Mouse (Mus musculus): Measurements from ENCODE around the gene Dnmt1. TPM values are rescaled to one million over a fixed set of nuclear protein-coding genes. Genes with fewer than 3 reads are reported as not detected.

The Dnmt1 gene
- total RNA-seq, 2 experiments from 2014 or later: 39.9 to 43.6 TPM

DNA sequence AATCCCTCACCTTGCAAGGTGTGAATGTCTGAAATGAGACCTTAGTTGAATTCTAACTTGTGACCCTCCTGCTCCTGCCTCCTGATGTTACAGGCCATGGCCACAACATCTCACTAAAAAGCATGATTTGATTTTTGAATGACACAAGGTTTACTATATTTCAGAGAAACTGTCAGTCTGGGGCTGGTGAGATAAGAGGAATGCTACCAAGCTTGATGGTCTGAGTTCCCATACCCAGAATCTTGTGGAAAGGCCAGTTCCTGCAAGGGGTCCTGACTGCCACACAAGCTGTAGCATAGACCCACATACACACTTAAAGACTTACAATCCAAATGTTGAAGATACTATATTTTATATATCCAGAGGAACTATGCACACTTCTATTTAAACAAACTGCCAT lies 9.3 kb downstream of the Dnmt1 start:
- intact Hi-C loops (cut with DNase I): no loop called here
- no peak for DNase-seq (ENCODE audit: low spot score in 2 of 2)

DNA sequence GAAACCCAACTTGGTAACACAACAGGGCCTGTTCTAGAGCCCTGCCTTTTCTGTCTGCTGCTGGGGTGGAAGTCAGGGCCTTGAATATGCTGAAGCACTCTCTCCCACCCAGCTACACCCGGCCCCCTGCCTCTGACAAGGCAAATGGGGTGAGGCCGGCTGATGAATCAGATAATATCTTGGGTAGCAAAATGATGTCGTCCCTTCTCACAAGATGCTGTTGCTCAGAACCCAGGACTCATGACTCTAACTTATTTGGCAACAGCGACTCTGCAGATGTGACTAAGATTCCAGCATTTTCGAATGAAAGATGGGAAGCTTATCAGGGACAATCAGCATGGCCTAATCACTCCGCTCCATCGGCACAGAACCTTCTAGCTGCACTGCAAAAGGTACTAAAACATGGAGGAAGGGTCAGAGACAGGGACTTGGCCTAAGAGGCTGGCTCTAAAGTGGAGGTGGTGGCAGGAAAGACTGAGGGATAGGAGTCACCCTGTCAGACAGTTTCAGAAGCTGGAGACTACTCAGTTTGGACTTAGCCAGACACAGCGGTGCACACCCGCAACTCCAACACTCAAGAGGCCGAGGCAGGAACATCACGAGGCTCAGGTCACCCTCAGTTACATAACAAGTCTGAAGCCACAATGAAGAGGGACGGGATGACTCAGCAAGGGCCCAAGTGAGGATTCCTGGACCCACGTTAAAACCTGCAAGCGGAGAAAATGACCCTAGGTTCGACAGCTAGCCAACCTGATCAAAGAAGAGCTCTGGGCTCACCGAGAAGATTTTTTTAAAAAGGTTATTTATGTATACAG lies 13.4 kb downstream of the Dnmt1 start:
- intact Hi-C loops (cut with DNase I): no loop called here
- DNase-seq (ENCODE audit: low spot score in 2 of 2): no peak

DNA sequence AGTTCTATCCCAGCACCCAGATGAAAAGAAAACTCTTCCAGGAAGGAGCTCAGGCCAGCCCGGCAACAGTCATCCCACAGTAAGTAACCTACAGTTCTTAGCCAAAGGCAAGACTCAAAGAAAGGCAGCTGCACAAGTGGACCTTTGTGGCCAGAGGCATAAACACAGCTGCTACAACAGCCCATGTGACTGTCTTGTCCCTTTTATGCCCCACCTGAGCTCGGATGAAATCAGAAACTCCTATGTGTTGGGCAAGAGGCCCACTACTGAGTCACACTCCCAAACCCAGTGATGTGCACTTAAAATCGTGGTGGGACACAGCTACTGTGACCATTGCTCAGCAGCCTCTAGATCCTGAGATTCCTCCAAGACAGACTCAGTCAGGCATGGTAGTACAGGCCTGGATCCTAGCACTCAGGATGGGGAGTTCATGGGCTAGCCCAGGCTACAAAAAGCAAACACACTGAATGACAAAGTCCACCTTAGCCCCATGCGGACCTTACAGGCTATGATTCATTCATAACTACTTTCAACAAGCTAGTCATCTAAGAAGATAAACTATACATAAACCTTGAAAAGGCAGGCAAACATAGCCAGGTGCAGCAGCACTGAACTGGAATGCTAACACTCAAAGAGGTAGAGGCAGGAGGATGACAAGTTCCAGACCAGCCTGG lies 14.9 kb downstream of the Dnmt1 start:
- DNase-seq (ENCODE audit: low spot score in 2 of 2): no peak
- intact Hi-C loops (cut with DNase I): loop anchor here (5.0 kb wide), 1 partner anchor 38 kb away; no protein-coding TSS in a partner anchor

DNA sequence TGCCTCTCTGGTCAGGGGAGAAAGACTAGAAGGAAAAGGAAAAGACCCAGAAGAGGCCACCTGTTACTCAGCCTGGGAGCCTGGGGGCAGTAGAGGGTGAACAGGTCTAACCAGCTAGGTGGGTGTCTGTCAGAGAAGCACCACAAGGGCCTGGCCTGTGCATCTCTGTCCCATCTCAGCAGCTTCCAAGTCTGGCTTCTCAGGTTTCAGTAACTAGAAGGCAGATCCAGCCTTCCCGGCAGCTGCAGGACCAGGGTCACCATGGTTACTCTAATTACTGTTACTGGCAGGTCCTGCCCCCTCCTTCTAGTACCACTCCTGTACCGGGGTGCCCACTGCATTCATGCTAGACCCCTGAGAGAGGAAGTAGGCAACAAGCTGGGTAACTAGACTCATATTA lies 15.8 kb downstream of the Dnmt1 start:
- intact Hi-C loops (cut with DNase I): loop anchor here (5.0 kb wide), 1 partner anchor 37 kb away; no protein-coding TSS in a partner anchor
- DNase-seq (ENCODE audit: low spot score in 2 of 2): no peak

GRCm38 (mm10) chr9:20943396-20943795 lies 16.3 kb downstream of the Dnmt1 start:
- intact Hi-C loops (cut with DNase I): loop anchor here (5.0 kb wide), 1 partner anchor 36 kb away; no protein-coding TSS in a partner anchor
- DNase-seq (ENCODE audit: low spot score in 2 of 2): no peak

DNA sequence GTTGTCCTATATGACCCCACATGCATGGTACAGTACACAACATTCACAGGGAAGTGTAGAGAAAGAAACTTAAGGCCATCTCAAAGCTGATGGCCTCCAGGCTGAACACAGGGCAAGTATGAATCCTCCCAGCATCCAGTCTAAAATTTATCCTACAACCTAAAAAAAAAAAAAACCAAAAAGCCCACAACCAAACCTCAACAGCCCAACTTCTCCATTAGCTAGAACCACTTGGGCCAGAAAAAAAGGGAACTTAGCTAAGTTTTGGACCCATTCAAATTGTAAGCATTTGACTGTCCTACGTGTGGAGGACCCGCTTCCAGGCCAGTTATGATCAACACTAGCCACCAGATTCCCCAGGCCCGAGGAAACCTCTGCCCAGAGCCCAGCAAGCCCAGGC lies 36.4 kb downstream of the Dnmt1 start:
- intact Hi-C loops (cut with DNase I): no loop called here

GRCm38 (mm10) chr9:20916160-20916559 lies 43.5 kb downstream of the Dnmt1 start:
- no peak for DNase-seq (ENCODE audit: low spot score in 2 of 2)
- intact Hi-C loops (cut with DNase I): no loop called here

More for the DNA sequence above, 36.4 kb downstream of the Dnmt1 start:
- DNase-seq (ENCODE audit: low spot score in 2 of 2): no peak

DNA sequence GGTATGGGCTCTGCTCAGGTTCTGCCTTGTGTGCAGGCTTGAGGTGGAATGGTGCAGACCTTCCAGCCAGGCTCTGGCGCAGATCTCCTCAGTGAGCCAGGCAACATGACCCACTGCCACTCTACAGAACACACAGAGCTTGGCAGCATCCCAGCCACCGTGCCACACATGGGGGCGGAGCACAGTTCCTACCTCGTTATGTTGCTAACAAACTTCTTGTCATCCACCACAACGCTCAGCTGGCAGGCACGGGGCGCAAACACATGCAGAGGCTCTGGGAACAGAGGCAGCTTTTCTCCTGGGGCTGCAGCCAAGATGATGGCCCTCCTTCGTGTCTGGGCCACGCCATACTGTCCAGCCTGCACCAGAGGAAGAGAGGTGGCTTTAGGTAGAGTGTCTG lies 49.7 kb downstream of the Dnmt1 start:
- DNase-seq (ENCODE audit: low spot score in 2 of 2): peak in 1 of 2 experiments; percentile 73
- intact Hi-C loops (cut with DNase I): loop anchor here (5.0 kb wide), 1 partner anchor 32 kb away; no protein-coding TSS in a partner anchor

GRCm38 (mm10) chr9:20902174-20902491 lies 57.6 kb downstream of the Dnmt1 start:
- DNase-seq (ENCODE audit: low spot score in 2 of 2): no peak
- intact Hi-C loops (cut with DNase I): no loop called here

DNA sequence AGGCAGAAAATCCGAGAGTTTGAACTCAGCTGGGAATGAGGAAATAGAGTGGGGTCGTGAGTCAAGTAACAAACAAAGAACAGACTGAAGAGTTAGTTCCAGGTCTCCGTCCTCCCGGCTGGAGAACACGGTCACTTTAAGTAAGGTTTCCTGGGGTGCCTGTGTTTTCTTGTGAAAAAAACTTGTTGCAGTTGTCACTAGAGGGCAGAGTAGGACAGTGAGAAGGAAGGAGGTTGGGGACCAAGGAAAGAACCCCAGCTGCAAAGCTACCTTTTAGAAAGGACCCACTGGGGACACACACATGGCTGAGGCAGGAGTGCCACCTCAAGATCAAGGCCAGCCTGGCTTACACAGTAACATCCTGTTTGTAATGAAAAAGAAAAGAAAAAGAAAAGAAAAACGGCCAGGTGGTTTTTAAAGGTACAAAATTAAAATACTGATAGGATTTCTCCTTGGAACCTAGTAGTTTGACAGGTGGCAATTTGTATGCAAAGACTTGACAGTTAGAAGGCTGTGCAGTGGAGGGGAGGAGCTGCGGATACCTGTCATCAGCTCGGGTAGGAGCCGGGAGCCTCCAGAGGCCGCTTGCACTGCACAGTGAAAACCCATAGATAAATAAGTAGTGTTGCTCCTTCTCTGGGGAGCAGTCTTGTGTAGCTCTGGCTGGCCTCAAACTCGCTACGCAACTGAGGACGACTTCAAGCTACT lies 58.1 kb downstream of the Dnmt1 start:
- intact Hi-C loops (cut with DNase I): loop anchor here (2.0 kb wide), 2 partner anchors 97 to 235 kb away; no protein-coding TSS in a partner anchor
- peak in 1 of 2 experiments; percentile 49 for DNase-seq (ENCODE audit: low spot score in 2 of 2)

- peak; percentile 79 to 91 for DNase-seq (ENCODE audit: low spot score in 2 of 2)
- intact Hi-C loops (cut with DNase I): no loop called here
These were observed 61.1 kb downstream of the Dnmt1 start, which contains the start of gene Eif3g for GRCm38 (mm10) chr9:20898511-20899073. Eif3g (minus strand) TSS chr9:20898623.

- intact Hi-C loops (cut with DNase I): no loop called here
These were observed 61.8 kb downstream of the Dnmt1 start for GRCm38 (mm10) chr9:20897736-20898510.

DNA sequence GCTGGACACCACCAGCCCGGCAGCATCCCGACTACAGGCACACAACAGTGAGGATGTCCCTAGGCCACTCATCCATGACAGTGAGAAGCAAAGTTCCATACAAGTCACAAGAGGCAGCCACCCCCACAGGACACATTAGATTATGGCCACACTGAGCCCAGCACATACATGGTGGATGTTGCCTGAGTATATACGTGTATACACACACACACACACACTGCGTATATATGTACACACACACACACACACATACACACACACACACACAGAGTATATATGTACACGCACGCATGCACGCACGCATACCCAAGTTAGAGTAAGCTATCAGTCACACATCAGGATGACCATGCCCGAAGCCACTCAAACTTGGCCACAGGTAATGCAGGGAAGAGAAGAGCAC lies 64.3 kb downstream of the Dnmt1 start:
- intact Hi-C loops (cut with DNase I): no loop called here
- no peak for DNase-seq (ENCODE audit: low spot score in 2 of 2)

More at GRCm38 (mm10) chr9:20897736-20898510, 61.8 kb downstream of the Dnmt1 start:
- DNase-seq (ENCODE audit: low spot score in 2 of 2): no peak

DNA sequence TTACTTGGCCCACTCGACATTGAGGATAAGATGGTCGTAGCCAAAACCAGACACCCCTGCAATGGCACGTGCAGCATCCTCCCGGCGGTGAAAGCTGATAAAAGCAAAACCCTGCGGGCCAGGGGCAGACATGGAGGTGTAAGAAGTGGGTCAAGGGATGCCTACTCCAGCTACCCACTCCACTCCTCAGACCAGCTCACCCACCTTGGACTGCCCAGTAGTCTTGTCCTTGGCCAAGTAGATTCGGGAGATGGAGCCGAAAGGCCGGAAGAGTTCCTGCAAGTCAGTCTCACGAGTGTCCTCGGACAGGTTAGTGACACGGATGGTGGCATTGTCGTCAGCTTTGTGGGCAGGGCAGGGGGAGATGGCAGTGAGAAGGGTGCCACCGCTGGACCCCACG lies 65.1 kb downstream of the Dnmt1 start:
- DNase-seq (ENCODE audit: low spot score in 2 of 2): no peak
- intact Hi-C loops (cut with DNase I): no loop called here

- intact Hi-C loops (cut with DNase I): no loop called here
- no peak for DNase-seq (ENCODE audit: low spot score in 2 of 2)
These were observed 65.9 kb downstream of the Dnmt1 start for GRCm38 (mm10) chr9:20893590-20894343.

DNA sequence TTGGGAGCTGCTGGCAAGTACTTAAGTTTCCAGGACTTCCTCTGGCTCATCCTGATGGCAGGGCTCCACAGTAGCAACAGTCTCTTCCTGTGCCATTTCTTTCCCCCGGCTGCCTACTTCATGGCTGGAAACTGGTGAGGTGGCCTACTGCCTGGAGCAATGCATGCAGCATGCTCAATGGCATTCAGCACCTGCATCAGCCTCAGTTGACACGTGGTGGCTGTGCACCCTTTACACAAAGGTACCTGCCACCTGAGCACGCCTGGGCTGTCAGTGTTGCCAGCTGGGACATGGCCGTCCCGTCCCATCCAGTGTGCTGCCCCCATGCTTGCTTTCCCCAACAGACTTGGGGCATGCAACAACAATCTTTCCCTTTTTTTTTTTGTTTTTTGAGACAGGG lies 66.6 kb downstream of the Dnmt1 start:
- intact Hi-C loops (cut with DNase I): no loop called here
- DNase-seq (ENCODE audit: low spot score in 2 of 2): no peak

DNA sequence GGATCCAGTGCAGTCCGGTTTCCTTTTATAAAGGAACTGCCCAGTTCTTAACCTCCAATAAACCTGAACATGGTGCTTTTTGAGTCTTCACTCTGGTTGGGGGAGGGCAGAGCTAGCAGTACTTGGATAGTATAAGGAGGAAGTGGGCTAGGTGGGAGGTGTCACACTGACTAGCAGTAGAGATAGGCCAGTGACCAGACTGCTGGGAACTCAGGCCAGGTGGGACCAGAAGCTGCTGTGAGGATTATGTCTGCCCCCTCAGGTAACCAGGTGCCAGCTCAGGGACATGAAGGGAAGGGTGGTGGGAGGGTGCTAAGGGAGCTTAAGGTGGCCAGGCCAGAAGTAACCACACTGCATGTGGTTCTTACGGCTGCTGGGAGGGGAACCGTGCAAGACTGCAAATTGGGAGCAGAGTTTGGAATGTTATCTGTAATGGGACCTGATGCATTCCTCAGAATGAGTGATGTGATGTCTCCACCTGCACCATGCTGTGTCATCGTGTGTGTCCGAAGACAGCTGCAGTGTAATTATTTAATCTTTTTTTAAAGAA lies 67.5 kb downstream of the Dnmt1 start:
- DNase-seq (ENCODE audit: low spot score in 2 of 2): no peak

More for the DNA sequence above, 67.5 kb downstream of the Dnmt1 start:
- intact Hi-C loops (cut with DNase I): no loop called here
